Mouse (Mus musculus) large intestine, adult 2 months (tissue): ENCODE measurements around the gene Nprl2. TPM values are rescaled to one million over a fixed set of nuclear protein-coding genes. Genes with fewer than 3 reads are reported as not detected.
"Not testable (repeated sequence)": the region's sequence is repeated elsewhere in the genome, so short reads cannot be mapped to it uniquely, and the experiment has no call there.

Experiments used
- DNase-seq: peaks from one replicate; pipeline ENCODE4 v3.0.0-alpha.2; 2012; ENCODE audit warnings: low read depth, low spot score
- WGBS: fragments of 180-500 bp; shearing (Covaris S2); methylation state at CpG from one replicate; pipeline ENCODE4 v1.1.7; 2018; 5-methylcytosine and 5-hydroxymethylcytosine counted together
- polyA plus RNA-seq: library from polyadenylated mRNA; depleted of rRNA; stranded (reverse); fragments of >200 nt; gene quantifications from 2 replicates; pipeline ENCODE4 v1.2.3, GENCODE M21; 2012

The Nprl2 gene
- polyA plus RNA-seq, 1 experiment = 27.7 TPM

DNA sequence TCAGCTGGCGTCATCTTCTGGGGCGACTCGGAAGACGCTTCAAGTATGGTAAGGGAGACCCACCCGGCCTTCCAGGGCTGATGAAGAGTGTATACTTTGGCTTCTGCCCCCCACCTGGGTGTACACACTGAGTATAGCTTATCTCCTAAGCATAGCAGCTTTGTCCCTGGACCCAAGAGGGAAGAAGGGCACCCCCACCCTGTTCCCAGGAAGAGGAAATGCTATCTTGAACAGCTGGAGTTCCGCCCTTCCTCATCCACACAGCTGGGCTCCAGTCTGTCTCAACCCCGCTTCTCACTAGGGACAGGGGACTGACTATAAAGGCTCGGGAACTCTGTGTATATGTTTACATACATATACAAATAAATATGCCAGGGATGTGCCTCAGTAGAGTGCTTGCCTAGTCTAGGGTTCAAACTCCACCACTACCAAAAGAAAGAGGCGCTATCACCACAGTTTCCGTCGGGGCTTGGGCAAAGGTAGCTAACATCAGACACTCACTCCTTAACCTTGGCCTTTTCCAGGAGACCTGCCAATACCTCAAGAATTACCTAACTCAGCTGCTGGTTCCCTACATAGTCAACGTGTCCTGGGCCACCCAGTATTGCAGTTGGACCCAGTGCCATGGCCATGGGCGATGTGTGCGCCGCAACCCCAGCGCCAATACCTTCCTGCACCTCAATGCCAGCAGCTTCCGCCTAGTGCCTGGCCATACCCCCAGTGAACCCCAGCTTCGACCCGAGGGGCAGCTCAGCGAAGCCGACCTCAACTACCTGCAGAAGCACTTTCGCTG lies 29.7 kb downstream of the Nprl2 start:
- no peak for DNase-seq

DNA sequence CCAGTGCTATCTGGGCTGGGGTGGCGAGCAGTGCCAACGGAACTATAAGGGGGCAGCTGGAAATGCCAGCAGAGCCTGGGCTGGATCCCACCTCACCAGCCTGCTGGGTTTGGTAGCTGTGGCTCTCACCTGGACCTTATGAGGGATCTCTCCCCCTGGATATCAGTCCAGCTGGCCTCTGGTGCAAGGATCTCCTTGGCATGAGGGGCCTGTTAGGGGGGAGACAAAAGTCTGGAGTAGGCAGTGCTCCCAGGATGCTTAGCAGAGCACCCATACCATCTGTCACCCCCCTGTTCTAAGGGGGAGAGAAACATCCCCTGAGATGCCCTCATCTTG lies 30.3 kb downstream of the Nprl2 start:
- 98% methylated on average over 2 of the region's 2 CpGs for WGBS
- DNase-seq = no peak

More for the DNA sequence above, 29.7 kb downstream of the Nprl2 start:
- WGBS = 66% methylated on average over 22 of the region's 22 CpGs

DNA sequence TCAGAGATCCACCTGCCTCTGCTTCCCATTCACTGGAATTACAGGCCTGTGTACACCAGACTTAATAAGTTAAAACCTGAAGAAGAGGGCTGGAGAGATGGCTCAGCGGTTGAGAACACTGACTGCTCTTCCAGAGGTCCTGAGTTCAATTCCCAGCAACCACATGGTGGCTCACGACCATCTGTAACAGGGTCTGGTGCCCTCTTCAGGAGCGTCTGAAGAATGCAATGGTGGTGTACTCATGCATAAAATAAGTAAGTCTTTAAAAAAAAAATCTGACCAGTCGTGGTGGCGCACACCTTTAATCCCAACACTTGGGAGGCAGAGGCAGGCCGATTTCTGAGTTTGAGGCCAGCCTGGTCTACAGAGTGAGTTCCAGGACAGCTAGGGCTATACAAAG lies 31.7 kb downstream of the Nprl2 start:
- WGBS = 85% methylated on average over 6 of the region's 6 CpGs
- DNase-seq = not testable (repeated sequence)

DNA sequence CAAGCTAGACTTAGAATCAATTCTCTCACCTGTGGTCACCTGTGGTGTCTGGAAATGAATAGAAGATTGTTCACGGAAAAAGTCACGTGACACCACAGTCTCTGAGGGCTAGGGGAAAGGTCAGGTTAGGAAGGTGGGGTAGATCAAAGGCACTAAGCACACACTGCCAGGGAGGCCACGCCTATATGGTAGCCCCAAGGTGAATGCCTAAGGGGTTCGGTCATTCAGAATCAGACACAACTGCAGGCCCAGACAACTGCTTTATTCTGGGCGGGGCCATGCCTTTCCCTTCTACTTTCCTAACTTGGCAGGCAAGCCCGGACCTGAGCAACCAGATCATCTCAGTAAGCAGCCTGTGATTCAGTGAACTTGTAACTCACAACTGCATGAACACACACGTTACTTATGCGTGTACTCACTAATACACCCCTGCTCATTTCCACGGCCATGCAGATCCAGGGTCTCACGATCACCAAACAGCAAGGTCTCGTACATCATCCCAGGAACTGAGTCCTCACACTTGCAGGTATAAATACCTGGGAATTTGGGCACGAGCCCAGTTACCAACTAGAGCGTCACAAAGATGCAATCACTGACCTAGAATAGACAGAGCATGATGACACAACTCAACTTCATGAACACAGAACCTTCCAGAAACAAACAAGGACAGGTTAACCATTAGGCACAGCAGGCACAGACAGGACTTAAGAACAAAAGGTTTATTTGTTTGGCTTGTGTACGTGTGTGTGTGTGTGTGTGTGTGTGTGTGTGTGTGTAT lies 33.7 kb downstream of the Nprl2 start:
- DNase-seq = peak; percentile 78
- WGBS = 27% methylated on average over 14 of the region's 14 CpGs

DNA sequence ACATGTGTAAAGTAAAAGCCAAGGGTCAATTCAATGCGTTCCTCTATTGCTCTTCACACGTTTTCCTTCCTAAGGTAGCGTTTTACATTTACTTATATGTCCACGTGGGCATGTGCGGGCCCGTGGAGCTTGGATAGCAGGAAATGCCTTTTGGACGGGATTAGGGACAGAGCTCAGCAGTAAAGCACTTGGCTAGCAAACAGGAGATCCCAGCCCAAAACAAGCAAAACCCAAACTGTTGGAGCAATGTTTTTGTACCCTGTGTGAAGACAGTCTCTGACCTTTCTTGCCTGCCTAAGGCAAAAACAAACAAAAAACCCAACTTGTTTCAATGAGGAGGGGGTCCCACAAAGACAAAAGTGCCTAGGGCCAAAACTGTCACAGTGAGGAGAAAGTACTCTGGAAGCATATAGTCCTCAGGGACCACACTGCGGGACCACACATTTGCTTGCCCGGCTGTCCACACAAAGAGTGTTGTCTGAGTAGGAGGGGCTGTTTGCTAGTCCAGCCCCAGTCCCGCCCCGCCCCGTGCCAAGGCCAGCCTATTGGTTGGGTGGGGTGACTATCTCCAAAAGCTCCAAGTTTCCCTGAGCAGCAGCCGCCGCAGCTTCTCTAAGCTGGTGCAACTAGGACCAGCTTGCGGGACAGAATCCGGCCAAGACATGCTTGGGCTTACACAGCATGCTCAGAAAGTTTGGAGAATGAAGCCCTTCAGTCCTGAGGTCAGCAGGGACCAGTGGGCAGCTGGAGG lies 34.5 kb downstream of the Nprl2 start, which contains the start of gene Hyal1:
Gene Hyal1 (plus strand): TSS at position 571 of the 751 bp plus-strand sequence.
- no peak for DNase-seq
- 9% methylated on average over 16 of the region's 16 CpGs for WGBS

DNA sequence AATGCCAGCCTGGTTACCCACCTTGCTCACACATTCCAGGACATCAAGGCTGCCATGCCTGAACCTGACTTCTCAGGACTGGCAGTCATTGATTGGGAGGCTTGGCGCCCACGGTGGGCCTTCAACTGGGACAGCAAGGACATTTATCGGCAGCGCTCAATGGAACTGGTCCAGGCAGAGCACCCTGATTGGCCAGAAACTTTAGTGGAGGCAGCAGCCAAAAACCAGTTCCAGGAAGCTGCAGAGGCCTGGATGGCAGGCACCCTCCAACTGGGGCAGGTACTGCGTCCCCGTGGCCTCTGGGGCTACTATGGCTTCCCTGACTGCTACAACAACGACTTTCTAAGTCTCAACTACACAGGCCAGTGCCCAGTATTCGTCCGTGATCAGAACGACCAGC lies 35.8 kb downstream of the Nprl2 start:
- no peak for DNase-seq
- 91% methylated on average over 10 of the region's 10 CpGs for WGBS

DNA sequence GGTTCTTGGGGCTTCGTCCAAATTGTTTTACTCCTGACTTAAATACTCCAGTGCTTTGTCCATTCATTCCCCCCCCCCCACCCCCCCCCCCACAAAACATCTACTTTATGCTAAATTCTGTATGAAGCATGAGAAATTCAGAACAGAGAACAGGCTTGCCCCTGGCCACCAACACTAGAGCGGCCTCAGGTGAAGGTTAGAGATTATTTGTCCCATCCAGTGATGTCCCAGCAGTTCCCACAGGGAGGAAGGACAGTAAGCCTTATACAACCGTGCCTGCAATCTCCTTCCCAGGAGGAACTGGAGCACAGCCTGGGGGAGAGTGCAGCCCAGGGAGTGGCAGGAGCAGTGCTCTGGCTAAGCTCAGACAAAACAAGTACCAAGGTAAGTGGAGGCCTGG lies 36.6 kb downstream of the Nprl2 start, which contains the start of gene Naa80:
Gene Naa80 (plus strand): TSS at position 301 of the 400 bp plus-strand sequence.
- 63% methylated on average over 3 of the region's 3 CpGs for WGBS
- no peak for DNase-seq

DNA sequence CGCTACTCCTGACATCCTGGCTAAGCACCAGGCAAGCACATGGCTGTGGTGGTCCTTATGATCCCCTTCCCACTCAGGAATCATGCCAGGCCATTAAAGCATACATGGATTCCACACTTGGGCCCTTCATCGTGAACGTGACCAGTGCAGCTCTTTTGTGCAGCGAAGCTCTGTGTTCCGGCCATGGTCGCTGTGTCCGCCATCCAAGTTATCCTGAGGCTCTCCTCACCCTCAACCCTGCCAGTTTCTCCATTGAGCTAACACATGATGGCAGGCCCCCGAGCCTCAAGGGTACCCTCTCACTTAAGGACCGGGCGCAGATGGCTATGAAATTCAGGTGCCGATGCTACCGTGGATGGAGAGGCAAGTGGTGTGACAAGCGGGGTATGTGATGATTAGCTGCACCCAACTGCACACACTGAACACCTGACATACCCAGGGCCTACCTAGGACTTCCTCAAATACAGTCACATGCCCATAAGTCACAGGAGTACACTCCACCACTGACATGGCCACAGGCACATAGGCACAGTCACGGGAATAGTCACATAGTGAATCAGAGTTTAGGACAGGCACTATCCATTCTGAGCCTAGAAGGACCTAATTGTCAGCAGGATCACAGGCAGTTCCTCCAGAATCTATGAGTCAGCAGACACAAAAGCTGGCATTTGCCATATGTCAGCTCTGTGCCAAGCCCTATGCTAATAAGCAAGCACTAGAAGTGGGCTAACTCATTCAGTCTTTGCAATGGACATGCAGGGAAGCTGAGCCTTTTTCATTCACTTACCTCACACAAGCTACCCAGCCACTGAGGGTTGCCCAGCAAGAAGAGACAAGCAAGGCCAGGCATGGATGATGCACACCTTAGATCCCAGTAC lies 37.2 kb downstream of the Nprl2 start:
- 92% methylated on average over 14 of the region's 14 CpGs for WGBS
- DNase-seq = no peak

DNA sequence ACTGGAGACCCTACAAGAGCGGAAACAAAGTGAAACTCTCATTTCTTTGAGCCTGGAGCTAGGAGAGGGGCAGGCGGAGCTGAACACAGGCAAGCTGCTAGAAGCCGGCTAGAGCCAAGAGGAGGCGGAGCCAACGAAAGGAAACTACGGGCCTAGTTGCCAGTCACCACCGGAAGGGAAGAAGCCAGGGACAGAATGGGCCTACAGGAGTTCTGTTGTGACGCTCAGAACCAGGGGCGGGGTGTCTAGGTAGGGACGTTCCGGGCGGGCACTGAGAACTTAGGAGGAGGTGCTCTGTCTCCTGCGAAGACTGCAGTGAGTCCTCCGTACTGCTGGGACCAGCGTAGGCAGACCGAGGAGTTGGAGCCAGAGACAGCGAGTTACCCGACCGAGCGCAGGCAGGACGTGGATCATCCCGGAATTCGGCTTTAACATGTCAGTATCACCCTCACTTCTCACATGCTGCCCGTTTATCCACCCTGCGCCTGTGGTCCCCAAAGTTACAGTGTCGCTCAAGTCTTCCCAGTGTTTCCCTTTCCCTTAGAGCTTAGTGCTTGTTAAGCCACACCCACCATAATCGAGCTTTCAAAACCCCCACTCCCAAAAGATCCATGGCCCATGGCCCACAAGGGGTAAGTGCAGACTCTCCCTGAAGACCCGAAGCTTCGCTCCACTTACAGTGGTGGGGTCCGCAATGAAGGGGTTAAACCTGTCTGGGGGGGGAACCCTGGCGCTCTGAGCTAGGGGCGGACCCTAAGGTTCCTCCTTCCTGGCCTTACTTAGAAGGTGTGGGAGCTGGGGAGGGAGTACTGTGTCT lies 38.7 kb downstream of the Nprl2 start, which contains the start of gene Hyal3:
Gene Hyal3 (plus strand): TSS at position 318 of the 817 bp plus-strand sequence.
- DNase-seq = peak; percentile 86

DNA sequence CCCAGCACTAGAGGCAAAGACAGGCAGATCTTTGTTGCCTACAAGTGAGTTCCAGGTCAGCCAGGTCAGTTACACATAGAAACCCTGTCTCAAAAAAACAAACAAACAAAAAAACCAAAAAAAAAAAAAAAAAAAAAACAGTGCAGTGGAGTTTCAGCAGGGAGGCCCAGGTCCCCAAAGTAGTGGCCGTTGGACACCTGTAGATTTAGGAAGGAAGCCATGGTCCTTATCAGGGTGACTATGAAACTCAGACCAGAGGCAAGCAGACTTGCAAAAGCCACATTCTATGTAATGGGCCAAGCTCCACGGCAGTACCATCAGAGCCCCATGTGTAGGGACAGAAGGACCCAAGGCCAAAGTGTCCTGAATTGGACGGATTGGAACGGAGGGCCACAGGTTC lies 39.6 kb downstream of the Nprl2 start:
- 45% methylated on average over 4 of the region's 4 CpGs for WGBS
- no peak for DNase-seq

More for the DNA sequence above, 38.7 kb downstream of the Nprl2 start, which contains the start of gene Hyal3:
- under 1% methylated on average over 32 of the region's 32 CpGs for WGBS

DNA sequence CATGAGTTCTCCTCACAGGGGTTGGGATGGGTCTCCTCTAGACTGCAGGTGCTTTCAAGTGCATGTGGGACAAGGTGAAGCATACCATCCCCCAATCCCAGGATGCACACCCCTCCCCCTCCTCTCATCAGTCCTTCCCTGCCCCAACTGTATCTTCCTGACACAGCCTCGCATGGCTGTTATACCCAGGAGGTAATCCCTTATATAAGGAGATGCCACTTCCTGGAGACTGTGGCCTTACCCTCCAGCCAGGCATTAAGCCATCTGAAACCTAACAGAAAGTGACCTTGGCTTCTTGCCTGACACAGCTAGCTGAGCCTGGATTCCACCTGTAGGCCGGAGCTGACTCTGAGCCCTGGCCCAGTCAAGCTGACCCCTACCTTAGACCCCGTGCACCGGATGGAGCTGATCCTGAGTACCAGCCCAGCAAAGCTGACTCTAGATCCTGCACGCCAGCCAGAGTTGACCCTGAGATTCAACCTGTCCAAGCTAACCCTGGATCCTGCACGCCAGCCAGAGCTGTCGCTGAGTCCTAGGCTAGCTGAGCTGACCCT lies 40.6 kb downstream of the Nprl2 start:
- DNase-seq = no peak
- 78% methylated on average over 7 of the region's 7 CpGs for WGBS

DNA sequence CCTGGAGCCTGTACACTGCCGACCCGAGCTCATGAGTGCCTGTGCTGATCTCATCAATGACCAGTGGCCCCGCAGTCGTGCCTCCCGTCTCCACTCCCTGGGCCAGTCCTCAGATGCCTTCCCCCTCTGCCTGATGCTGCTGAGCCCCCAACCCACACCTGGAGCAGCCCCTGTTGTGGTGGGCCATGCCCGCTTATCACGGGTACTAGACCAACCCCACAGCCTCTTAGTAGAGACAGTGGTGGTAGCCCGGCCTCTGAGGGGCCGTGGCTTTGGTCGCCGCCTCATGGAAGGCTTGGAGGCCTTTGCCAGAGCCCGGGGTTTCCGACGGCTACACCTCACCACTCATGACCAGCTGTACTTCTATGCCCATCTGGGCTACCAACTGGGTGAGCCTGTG lies 41.1 kb downstream of the Nprl2 start:
- WGBS = 91% methylated on average over 14 of the region's 14 CpGs
- DNase-seq = no peak

DNA sequence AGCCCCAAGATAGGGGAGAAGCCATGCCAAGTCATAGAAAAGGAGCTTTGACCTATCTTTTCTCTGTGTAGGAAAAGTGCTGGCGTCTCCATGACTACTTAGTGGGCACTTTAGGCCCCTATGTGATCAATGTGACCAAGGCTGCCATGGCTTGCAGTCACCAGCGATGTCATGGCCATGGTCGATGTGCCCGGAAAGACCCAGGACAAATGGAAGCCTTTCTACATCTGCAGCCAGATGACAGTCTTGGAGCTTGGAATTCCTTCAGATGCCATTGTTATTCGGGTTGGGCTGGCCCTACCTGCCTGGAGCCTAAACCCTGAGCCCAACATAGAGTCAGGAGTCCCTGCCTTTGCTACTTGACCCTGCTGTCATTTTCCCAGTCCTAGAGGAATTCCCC lies 44.5 kb downstream of the Nprl2 start:
- WGBS = 86% methylated on average over 5 of the region's 5 CpGs
- DNase-seq = no peak

DNA sequence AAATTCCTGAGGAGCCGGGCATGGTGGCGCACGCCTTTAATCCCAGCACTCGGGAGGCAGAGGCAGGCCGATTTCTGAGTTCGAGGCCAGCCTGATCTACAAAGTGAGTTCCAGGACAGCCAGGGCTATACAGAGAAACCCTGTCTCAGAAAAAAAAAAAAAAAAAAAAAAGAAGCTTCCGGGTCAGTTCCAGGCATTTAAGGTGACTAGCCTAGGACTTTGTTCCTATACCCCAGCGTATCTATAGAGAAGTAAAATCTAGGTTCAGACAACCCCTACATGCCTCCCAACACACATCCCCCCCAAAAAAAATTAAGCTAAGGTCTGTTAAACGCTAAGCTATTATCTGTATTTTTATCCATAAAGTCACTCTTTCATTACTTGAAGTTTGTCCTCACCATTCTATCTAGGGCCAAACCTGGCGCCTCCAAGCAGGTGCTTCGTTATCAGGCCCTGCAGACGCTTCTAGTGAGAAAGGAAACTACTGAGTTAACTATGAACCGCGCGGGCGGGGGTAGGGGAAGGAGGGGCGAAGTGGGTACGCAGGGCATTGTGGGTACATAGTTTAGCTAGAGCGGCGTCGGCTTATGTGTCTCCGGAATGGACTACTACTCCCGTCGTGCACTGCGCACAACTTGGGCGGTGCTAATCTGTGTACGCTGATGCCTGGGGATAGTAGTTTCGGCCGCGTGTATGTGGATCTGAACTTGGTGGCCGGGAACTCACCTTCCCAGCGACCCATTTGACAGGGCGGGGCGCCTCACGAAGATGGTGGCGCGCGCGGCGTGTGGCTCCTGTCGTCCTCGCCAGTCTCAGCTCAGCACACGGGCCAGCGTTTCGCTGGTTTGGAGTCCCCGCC lies 45.2 kb downstream of the Nprl2 start, which contains the start of gene Ifrd2:
Gene Ifrd2 (plus strand): TSS at position 669 of the 859 bp plus-strand sequence.
- WGBS = 8% methylated on average over 46 of the region's 46 CpGs
- DNase-seq = peak; percentile 98

DNA sequence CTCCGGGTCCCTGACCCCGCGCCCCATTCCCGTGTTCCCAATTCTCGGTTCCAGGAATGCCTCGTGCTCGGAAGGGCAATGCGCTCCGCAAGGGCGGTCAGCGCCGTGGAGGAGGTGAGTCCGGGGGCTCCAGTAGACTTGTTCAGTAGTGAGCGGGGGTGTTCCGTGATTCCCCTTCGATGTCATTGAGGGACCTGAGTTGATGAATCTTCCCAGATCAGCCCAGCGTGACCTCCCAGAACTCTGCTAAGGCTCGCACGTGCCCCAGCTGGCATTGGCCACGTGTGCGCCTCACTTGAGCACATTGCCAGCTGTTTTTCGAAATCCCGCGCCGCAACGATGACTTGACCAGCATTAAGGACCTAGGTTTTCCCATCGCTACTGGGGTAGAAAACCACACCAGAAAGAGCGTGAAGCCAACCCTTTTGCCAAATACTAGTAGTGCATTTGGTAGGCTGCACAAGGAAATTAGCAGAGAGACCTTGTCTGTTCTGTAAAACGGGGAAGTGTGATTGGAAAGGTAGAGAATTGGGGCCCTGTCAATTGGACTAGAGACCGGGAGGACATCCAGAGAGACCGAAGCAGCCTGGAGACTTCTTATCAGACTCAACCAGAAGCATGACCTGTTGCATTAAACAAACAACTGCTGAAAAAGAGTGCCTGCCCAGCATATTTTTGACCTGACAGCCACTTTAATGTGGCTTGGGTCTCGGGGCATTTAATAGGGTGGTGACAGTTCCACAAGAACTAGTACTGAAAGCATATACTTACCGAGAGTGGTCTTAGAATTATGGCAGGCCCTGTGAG lies 46.0 kb downstream of the Nprl2 start:
- 1% methylated on average over 33 of the region's 33 CpGs for WGBS
- no peak for DNase-seq

DNA sequence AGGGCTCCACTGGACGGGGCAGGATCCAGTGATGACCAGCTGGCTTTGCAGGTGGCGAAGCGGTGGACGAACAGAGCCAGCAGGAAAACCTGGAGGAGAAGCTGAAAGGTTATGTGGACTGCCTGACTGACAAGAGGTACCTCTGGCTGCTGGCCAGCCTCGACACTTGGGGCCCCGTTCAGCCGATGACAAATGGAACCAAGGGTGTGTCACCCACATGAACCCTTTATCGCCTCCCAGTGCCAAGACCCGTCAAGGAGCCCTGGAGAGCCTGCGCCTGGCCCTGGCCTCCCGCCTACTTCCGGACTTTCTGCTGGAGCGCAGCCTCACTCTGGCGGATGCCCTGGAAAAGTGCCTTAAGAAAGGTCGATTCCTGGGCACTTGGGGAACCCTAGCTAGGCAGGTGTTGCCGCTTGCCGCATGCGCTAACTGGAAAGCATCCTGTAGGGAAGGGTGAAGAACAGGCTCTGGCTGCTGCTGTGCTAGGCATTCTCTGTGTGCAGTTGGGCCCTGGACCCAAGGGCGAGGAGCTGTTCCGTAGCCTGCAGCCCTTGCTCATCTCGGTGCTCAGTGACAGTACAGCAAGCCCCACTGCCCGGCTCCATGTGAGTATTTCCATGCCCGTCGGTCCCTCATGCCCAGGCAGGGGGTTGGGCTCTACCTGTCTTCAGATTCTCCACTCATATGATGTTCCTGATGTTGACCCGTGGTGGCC lies 48.2 kb downstream of the Nprl2 start:
- WGBS = 30% methylated on average over 25 of the region's 25 CpGs
- no peak for DNase-seq
